Mouse (Mus musculus) ovary, postnatal 36 days (tissue): ENCODE data around the gene Olfr791.

ENCODE experiments used
- DNase-seq: peaks from one replicate; pipeline ENCODE4 v3.0.0; 2022; ENCODE audit warnings: low spot score, mixed read lengths

The Olfr791 gene

GRCm38 (mm10) chr10:129521492-129521891 is at the start of gene Olfr791:
Gene Olfr791 (plus strand): TSS chr10:129521792.
- DNase-seq: no peak

GRCm38 (mm10) chr10:129473256-129473655 is 48.3 kb upstream of the Olfr791 start:
- no peak for DNase-seq

GRCm38 (mm10) chr10:129473723-129474122 is 47.9 kb upstream of the Olfr791 start:
- no peak for DNase-seq

- no peak for DNase-seq
Observed at GRCm38 (mm10) chr10:129484452-129484851, 37.1 kb upstream of the Olfr791 start, which contains the start of gene Olfr789. Gene Olfr789 (plus strand): TSS chr10:129484752.

- DNase-seq: no peak
Observed at GRCm38 (mm10) chr10:129490101-129490500, 31.5 kb upstream of the Olfr791 start.

GRCm38 (mm10) chr10:129498192-129498591 is 23.4 kb upstream of the Olfr791 start, which contains the start of gene Olfr790:
Gene Olfr790 (plus strand): TSS chr10:129498492.
- DNase-seq: no peak

- DNase-seq: no peak
Observed at GRCm38 (mm10) chr10:129538862-129539261, 17.3 kb downstream of the Olfr791 start, which contains the start of gene Olfr792. Gene Olfr792 (plus strand): TSS chr10:129539162.

GRCm38 (mm10) chr10:129549354-129549753 is 27.8 kb downstream of the Olfr791 start:
- DNase-seq: no peak

GRCm38 (mm10) chr10:129567355-129567754 is 45.8 kb downstream of the Olfr791 start, which contains the start of gene Olfr794:
Gene Olfr794 (plus strand): TSS chr10:129567655.
- no peak for DNase-seq

GRCm38 (mm10) chr10:129577066-129577465 is 55.5 kb downstream of the Olfr791 start:
- no peak for DNase-seq
